Mouse (Mus musculus) olfactory bulb, adult 2 months (tissue): ENCODE results near the gene Synpo2.

Source experiments
- CTCF ChIP-seq: fragments of 200-500 bp; IDR thresholded peaks from 2 replicates; pipeline ENCODE4 v1.5.1; 2012; ENCODE audit warnings: low read depth, mild to moderate bottlenecking, low read length, moderate library complexity; ENCODE audit not compliant: insufficient read depth
- POLR2A ChIP-seq: fragments of 200-500 bp; IDR thresholded peaks from 2 replicates; pipeline ENCODE4 v1.6.1; 2012; ENCODE audit warnings: mild to moderate bottlenecking, low read depth, low read length, moderate library complexity; ENCODE audit not compliant: insufficient read depth

DNA sequence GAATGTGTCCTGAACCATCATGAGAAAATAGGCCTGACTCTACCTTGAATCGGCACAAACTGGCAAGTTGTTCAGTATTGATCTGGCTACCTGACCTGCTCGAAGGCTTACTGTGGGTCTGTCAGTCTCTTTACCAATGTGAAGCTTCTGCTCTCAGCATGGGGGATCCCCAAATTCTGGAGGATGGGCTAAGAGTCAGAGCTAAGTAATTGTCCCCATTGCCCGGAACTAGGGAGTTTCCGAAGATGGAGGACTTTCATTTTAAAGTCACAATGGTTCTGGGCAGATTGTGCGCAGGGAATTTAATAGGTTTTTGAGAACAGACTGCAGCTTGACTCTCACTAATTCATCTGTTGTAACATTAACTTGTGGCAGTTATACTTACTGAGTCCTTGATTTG lies 56.9 kb downstream of the Synpo2 start:
- TF ChIP-seq CTCF (no peak), POLR2A (no peak)
